Mouse (Mus musculus) neural tube, embryonic 14.5 days (tissue): ENCODE results near the gene Scd4. TPM values are rescaled to one million over a fixed set of nuclear protein-coding genes. Genes with fewer than 3 reads are reported as not detected.
A peak's percentile ranks its signal among the peaks of the same experiment; 100 is the strongest.

Source experiments
- ATAC-seq: fragments of 200-750 bp; cut with Nextera tagmentation; 2 replicates; pipeline ENCODE4 v1.8.0; 2017; ENCODE audit warnings: low read depth, mild to moderate bottlenecking, moderate TSS enrichment, moderate library complexity
- H3K27ac ChIP-seq: fragments of 300-500 bp; sonication (generic); 2 replicates; pipeline ENCODE4 v1.5.1; 2014; ENCODE audit warnings: low read depth, mild to moderate bottlenecking, control low read depth, low read length, moderate library complexity, mixed read lengths
- H3K27me3 ChIP-seq: fragments of 300-500 bp; sonication (generic); 2 replicates; pipeline ENCODE4 v1.6.1; 2014; ENCODE audit warnings: low read length; ENCODE audit not compliant: control insufficient read depth, insufficient read depth
- H3K36me3 ChIP-seq: fragments of 300-500 bp; sonication (generic); 2 replicates; pipeline ENCODE4 v1.6.1; 2014; ENCODE audit warnings: low read length, mixed read lengths; ENCODE audit not compliant: control insufficient read depth, insufficient read depth
- H3K4me1 ChIP-seq: fragments of 300-500 bp; sonication (generic); 2 replicates; pipeline ENCODE4 v1.6.1; 2014; ENCODE audit warnings: low read length; ENCODE audit not compliant: control insufficient read depth, insufficient read depth
- H3K4me2 ChIP-seq: fragments of 300-500 bp; sonication (generic); 2 replicates; pipeline ENCODE4 v1.6.1; 2014; ENCODE audit warnings: mild to moderate bottlenecking, low read depth, low read length, control low read depth
- H3K4me3 ChIP-seq: fragments of 300-500 bp; sonication (generic); 2 replicates; pipeline ENCODE4 v1.5.1; 2014; ENCODE audit warnings: low read depth, low read length, control low read depth, mixed read lengths
- H3K9ac ChIP-seq: fragments of 300-500 bp; sonication (generic); replicated peaks from 2 replicates; pipeline ENCODE4 v1.6.1; 2014; ENCODE audit warnings: low read depth, mild to moderate bottlenecking, control low read depth, low read length, mixed read lengths
- H3K9me3 ChIP-seq: fragments of 300-500 bp; sonication (generic); 2 replicates; pipeline ENCODE4 v1.6.1; 2016; ENCODE audit warnings: low read length; ENCODE audit not compliant: control insufficient read depth
- WGBS: fragments of 180-500 bp; shearing (Covaris S2); extraction: QIAGEN DNeasy Blood & Tissue Kit; methylation state at CpG from one replicate; pipeline ENCODE4 v1.1.7; 2014; 5-methylcytosine and 5-hydroxymethylcytosine counted together
- polyA plus RNA-seq: library from polyadenylated mRNA; unstranded; fragments of >200 nt; fragmentation: Nextera tagmentation; extraction: Ambion mirVana; gene quantifications from 2 replicates; pipeline ENCODE4 v1.2.1, GENCODE M21; 2014

Scd4 gene
- polyA plus RNA-seq, 1 experiment from 2014 or later = 0.13 TPM

- no peak overlapping the region for H3K27ac ChIP-seq
- no peaks in the 10 kb centered on the region for H3K36me3 ChIP-seq
- no peak overlapping the region for H3K9ac ChIP-seq
- H3K9me3 ChIP-seq = no peaks in the 10 kb centered on the region
- 17% methylated on average over 3 of the region's 3 CpGs for WGBS
- H3K4me2 ChIP-seq = no peak overlapping the region
- no peak overlapping the region for H3K4me3 ChIP-seq
- H3K27me3 ChIP-seq = no peaks in the 10 kb centered on the region
- no peak for ATAC-seq
- H3K4me1 ChIP-seq = no peaks in the 10 kb centered on the region
Measured at GRCm38 (mm10) chr19:44376511-44376951, 43.6 kb downstream of the Scd4 start.

DNA sequence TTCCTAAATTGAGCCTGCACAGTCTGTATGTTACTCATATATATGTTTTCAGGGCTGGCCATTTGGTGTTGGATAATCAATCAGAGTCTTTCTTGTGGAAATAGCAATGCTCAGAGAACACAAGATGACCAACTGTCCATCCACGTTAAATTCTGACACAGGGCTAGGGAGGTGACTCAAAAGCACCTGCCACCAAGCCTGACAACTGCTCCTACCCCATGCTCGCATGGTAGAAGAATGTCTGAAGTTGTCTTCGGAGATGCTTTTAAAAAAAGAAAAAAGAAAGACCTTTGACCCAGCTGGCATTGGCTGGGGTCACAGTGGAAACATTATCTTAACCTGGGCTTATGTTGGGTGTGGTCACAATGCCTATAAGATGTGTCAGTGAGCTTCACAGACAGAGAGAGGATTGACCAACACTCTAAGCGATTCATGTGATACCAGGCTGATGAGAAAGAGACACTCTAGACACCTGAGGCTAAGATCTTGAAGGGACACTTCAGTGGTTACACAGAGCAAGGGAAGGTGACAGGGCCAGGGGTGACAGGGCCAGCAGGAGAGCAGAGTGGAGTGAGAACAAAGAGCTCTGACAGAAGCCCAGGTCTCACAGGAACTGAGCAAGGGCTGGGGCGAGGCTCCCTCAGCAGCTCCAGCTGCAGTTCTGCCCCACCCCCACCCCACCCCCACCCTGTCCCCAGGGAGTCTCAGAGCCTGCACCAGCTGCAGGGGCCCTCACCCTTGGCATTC, 44.9 kb downstream of the Scd4 start:
- no peaks in the 10 kb centered on the region for H3K36me3 ChIP-seq
- no peak overlapping the region for H3K4me3 ChIP-seq
- H3K9me3 ChIP-seq = no peaks in the 10 kb centered on the region
- H3K4me2 ChIP-seq = no peak overlapping the region
- H3K9ac ChIP-seq = no peak overlapping the region
- ATAC-seq = no peak
- no peaks in the 10 kb centered on the region for H3K4me1 ChIP-seq
- no peaks in the 10 kb centered on the region for H3K27me3 ChIP-seq
- 51% methylated on average over 5 of the region's 5 CpGs for WGBS
- no peak overlapping the region for H3K27ac ChIP-seq

DNA sequence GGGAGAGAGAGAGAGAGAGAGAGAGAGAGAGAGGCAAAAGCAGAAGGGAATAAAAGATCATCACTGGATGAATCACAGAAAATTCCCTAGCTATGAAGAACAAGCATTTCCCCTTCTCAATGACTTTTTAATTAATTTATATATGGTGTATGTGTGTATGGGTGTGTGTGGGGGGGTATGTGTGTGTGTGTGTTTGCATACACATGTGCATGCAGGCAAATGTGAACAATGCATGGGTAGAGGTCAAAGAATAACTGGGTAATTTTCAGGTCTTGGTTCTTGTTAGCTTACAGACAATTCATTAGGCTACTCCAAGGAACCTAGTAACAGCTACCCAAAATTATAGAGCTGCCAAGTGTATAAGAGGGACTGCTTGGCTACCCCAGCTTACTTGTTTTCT, 46.2 kb downstream of the Scd4 start:
- H3K36me3 ChIP-seq = no peaks in the 10 kb centered on the region
- H3K9me3 ChIP-seq = no peaks in the 10 kb centered on the region
- ATAC-seq = no peak
- H3K4me2 ChIP-seq = no peak overlapping the region
- H3K4me1 ChIP-seq = no peaks in the 10 kb centered on the region
- no peaks in the 10 kb centered on the region for H3K27me3 ChIP-seq
- H3K9ac ChIP-seq = no peak overlapping the region
- H3K27ac ChIP-seq = no peak overlapping the region
- H3K4me3 ChIP-seq = no peak overlapping the region

DNA sequence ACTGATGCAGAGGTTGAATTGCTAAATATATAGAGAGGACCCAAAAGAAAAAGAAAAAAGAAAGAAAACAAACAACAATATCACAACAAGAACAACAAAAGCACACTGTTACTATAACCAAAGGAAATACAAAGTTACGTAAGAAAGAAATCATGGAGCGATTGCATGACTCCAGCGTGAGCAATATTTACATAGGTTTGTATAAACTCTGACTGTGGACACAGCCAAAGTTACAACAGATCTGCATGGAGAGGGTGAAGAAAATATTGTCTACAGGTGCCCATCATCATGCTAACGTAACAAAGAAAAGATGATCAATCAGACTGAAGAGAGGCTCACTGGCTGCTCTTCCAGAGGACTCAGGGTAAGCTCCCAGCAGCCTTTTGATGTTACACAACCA, 47.2 kb downstream of the Scd4 start:
- ATAC-seq = no peak
- no peaks in the 10 kb centered on the region for H3K36me3 ChIP-seq

GRCm38 (mm10) chr19:44382682-44383321, 49.9 kb downstream of the Scd4 start:
- no peak overlapping the region for H3K27ac ChIP-seq
- H3K4me2 ChIP-seq = no peak overlapping the region
- no peaks in the 10 kb centered on the region for H3K27me3 ChIP-seq
- H3K36me3 ChIP-seq = no peaks in the 10 kb centered on the region
- no peak overlapping the region for H3K4me3 ChIP-seq
- no peak overlapping the region for H3K9ac ChIP-seq
- ATAC-seq = no peak
- H3K9me3 ChIP-seq = no peaks in the 10 kb centered on the region
- WGBS = 54% methylated on average over 12 of the region's 12 CpGs
- no peaks in the 10 kb centered on the region for H3K4me1 ChIP-seq

More for the DNA sequence above, 47.2 kb downstream of the Scd4 start:
- Histone ChIP-seq H3K27me3 (no peaks in the 10 kb centered on the region), H3K4me2 (no peak overlapping the region), H3K4me1 (no peaks in the 10 kb centered on the region), H3K27ac (no peak overlapping the region), H3K9ac (no peak overlapping the region), H3K4me3 (no peak overlapping the region), H3K9me3 (no peaks in the 10 kb centered on the region)
- 94% methylated on average over 4 of the region's 4 CpGs for WGBS

- Histone ChIP-seq H3K4me1 (0 out of 2 replicates have a peak, but pooled peaks cover 10% of the 10 kb centered on the region), H3K27me3 (no peaks in the 10 kb centered on the region), H3K27ac (no peak overlapping the region), H3K4me2 (no peak overlapping the region), H3K9me3 (no peaks in the 10 kb centered on the region), H3K4me3 (no peak overlapping the region), H3K9ac (no peak overlapping the region), H3K36me3 (no peaks in the 10 kb centered on the region)
- 84% methylated on average over 6 of the region's 6 CpGs for WGBS
- ATAC-seq = no peak
Measured at GRCm38 (mm10) chr19:44385887-44386498, 53.1 kb downstream of the Scd4 start.

- no peak overlapping the region for H3K4me3 ChIP-seq
- H3K4me2 ChIP-seq = no peak overlapping the region
- no peak overlapping the region for H3K9ac ChIP-seq
- H3K9me3 ChIP-seq = no peaks in the 10 kb centered on the region
- H3K4me1 ChIP-seq = 0 out of 2 replicates have a peak, but pooled peaks cover 10% of the 10 kb centered on the region
- no peaks in the 10 kb centered on the region for H3K27me3 ChIP-seq
- 91% methylated on average over 4 of the region's 4 CpGs for WGBS
- H3K36me3 ChIP-seq = no peaks in the 10 kb centered on the region
- H3K27ac ChIP-seq = no peak overlapping the region
- ATAC-seq = no peak
Measured at GRCm38 (mm10) chr19:44387089-44387671, 54.3 kb downstream of the Scd4 start.

GRCm38 (mm10) chr19:44387746-44388474, 55.0 kb downstream of the Scd4 start:
- Histone ChIP-seq H3K27ac (peak overlapping the region; percentile 83; the same call in 1 of the 2 replicates), H3K4me1 (0 out of 2 replicates have a peak, but pooled peaks cover 10% of the 10 kb centered on the region), H3K27me3 (no peaks in the 10 kb centered on the region), H3K9me3 (no peaks in the 10 kb centered on the region), H3K4me2 (peak overlapping the region; percentile 89), H3K9ac (peak overlapping the region; percentile 69), H3K4me3 (peak overlapping the region; percentile 62), H3K36me3 (no peaks in the 10 kb centered on the region)
- WGBS = 33% methylated on average over 19 of the region's 19 CpGs
- no peak for ATAC-seq
